Mouse (Mus musculus): ENCODE measurements around the gene Iba57. TPM values are rescaled to one million over a fixed set of nuclear protein-coding genes. Genes with fewer than 3 reads are reported as not detected.

Iba57 gene
- total RNA-seq, 2 experiments from 2014 or later: 15.1 to 16.1 TPM

DNA sequence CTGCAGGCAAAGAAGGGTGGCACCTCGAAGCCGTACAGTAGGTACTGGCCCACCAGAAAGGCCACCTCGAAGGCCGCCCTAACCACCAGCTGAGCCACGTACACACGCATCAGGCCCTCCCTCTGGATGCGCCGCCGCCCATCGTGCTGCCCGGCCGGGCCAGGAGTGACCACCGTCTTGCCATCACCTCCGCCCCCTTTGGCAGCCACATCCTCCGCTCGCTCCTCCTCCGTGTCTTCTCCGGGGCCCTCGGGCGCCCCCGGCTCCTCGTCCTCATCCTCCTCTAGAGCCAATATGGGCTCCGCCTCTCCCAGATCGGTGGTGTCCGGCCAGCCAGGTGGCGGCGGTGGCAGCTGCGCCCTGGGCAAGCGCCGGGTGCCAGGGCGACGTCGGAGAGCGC is 13.4 kb upstream of the Iba57 start:
- intact Hi-C loops (cut with DNase I): no loop called here
- DNase-seq (ENCODE audit: low spot score): no peak

DNA sequence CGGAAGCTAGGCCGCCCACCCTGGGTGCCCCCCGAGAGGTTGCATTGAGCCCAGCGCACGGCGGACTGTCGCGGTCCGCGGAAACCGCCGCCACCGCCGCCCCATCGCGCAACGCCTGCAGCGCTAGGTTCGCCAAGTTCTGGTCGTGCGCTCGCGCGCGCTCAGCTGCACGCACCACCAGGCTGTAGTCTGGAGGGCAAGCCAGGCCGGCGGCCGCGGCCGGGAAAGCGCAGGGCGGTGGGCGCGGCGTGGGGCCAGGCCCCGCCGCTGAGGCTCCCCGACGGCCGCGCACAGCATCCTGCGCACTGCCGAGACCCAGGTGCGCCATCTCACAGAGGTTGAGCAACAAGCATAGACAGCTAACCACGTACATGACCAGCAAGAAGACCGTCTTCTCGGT is 12.9 kb upstream of the Iba57 start:
- intact Hi-C loops (cut with DNase I): no loop called here
- DNase-seq (ENCODE audit: low spot score): no peak

DNA sequence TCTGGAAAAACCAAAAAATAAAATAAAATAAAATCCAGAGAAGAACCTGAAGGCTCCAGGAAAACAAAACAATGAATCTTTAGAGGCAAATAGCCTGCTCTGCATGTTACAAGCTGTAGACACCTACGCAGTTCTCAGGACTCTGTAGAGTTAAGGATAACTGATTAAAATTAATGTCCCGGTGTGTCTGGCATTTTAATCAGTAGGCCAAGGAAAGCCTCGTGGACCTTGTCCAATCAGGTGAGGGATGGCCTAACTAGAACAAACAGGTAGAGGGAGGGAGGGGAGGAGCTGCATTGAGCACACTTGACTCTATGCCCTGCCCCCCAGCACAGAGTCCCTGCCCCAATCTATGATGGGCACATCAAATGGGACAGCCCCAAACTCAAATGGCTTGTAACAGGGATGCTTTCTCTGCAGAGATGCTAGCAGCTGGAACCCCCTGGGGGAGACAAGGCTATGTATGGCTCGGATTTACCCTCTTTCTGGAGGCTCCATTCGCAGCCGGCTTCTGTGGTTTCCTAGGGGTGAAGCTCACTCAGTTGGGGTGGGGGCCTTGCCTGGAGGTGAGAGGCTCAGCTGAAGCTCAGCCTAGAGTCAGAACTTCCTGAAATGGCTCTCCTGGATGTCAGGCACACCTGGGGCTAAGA is 10.8 kb upstream of the Iba57 start:
- intact Hi-C loops (cut with DNase I): no loop called here
- no peak for DNase-seq (ENCODE audit: low spot score)

DNA sequence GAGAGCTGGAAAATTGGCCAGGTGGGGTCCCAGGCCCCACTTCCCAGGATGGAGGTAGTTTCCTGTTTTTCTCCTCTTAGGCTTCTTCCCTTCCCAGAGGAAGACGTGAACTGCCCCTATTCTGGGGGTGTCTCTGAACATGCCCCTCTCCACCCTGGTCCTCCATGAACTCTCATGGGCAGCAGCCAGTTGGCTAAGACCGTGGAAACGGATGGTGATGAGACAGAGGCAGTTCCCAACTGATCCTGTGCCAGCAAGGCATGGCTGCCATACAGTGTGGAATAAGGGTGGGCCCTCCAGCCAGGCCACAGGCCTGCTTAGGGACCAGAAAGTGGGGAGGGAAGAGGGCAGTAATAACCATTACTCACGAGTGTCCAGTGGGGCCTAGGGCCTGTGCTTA is 7.0 kb upstream of the Iba57 start:
- no peak for DNase-seq (ENCODE audit: low spot score)
- intact Hi-C loops (cut with DNase I): no loop called here

DNA sequence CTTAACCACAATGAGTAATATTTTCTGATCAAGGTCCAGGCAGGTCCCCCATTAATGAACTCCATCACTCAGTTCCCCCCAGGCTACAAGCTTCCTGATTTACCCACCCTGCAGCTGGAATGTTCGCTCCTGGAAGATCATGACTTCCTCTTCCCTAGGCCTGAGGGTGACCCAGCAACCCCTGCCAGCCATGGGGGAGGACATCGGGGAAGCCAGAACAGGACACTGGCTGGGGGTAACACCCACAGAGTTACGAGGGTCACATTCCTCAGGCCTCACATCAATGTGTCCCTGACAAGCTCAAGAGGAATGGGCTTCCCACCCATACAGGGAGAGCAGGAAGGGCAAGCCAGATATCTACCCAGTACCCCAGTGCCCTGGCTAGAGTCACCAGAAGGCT is 6.3 kb upstream of the Iba57 start:
- intact Hi-C loops (cut with DNase I): no loop called here
- DNase-seq (ENCODE audit: low spot score): no peak

DNA sequence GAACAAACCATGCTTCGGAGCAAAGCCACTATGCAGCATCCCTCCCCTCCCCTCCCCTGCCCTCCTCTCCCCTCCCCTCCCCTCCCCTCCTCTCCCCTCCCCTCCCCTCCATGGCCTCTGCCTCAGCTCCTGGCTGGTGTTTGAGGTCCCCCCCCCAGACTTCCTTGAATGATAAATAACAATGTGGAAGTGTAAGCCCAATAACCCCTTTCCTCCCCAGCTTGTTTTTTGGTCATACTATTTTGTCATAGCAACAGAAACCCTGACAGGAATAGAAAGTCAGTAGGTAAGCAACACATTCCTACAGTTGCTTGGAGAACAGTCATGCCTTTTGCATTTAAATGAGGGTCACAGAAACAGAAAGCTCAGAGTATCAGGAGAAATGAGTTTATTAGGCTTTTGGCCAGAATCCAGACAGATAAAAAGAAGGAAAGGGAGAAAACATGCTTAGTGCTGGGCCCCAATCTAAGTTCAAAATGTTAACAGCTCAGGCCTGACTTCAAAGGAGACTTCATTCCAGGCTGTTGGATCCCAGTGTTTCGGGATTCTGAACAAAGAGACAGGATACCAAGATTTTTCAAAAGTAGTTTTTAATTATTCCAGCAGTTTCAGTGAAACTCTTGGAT is 2.2 kb upstream of the Iba57 start:
- DNase-seq (ENCODE audit: low spot score): no peak
- intact Hi-C loops (cut with DNase I): no loop called here

DNA sequence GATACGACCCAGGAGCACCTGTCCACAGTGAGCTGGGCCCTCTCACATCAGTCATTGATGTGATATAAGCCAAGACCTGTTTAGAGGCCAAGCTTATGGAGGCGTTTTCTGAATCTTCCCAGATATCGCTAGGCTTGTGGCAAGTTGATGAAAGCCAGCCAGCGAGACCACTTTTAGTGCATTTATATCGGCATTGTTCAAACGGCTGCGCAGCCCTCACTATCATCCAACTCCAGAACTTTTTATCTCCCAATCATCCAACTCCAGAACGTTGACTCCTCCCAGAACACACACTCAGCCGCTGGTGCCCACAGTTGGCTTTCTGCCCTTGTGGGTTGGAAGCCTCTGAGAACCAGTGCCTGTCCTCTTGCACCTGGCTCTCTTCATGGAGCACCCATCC is 845 bp upstream of the Iba57 start:
- intact Hi-C loops (cut with DNase I): loop anchor here (5.0 kb wide), 2 partner anchors 38 to 63 kb away; partner anchors contain the start of genes Arf1 and Mrpl55
- DNase-seq (ENCODE audit: low spot score): no peak

DNA sequence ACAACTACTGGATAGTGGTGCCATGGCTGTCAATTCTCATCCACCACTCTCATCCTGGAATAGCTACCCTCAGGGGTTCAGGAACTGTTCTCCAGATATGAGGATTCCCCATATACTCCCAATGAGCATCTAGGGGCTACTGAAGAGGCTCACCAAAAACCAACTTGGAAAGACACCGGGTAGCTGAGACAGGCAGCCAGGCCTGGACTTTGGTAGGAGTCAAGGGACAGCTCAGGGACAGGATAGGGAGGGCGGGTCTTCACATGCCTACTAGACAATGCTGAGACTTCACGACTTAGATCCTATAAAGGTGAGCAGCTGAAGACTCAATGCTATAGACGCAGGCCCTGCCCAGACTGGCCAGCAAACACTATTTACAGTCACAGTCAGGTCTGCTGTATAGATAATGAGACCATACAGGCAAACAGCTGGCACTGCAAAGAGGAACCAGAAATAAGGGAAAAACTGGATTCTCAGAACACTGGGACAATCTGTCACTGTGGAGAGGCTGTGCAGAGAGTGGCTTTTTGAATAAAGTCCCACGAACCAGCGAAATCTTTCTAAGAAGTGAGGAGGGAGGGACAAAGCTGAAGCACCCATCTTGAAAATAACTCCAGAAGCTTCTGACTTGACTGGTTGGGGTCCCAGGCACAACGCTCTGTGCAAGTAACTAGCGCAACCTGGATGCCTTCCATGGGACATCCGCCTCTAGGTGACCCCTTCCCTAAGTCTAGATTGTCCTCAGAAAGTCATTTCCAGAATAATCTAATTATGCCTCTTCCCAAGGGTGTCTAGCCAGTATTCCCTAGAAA is 890 bp downstream of the Iba57 start:
- intact Hi-C loops (cut with DNase I): loop anchor here (5.0 kb wide), 2 partner anchors 40 to 65 kb away; partner anchors contain the start of genes Arf1 and Mrpl55
- DNase-seq (ENCODE audit: low spot score): no peak

DNA sequence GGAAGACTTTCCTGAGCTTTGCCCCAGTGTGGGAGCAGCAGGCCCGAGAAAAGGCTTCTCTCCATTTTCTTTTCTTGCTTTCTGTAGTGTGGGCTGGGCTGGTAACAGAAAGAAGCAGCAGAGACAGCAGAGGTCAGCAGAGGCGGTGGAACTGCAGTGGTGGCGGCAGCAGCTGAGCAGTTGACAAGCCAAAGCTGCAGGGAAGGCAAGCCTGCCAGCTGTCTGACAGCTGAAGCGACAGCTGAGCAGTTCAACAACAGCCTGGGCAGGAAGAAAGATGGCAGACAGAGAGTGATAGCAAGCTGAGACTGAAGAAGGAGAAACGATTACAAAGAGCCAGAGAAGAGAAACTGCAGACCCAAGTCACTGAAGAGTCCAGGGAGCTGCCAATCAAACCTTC is 2.1 kb downstream of the Iba57 start:
- intact Hi-C loops (cut with DNase I): loop anchor here (2.0 to 5.0 kb wide), 3 partner anchors 23 to 66 kb away; partner anchors contain the start of genes Arf1 and Mrpl55
- no peak for DNase-seq (ENCODE audit: low spot score)

DNA sequence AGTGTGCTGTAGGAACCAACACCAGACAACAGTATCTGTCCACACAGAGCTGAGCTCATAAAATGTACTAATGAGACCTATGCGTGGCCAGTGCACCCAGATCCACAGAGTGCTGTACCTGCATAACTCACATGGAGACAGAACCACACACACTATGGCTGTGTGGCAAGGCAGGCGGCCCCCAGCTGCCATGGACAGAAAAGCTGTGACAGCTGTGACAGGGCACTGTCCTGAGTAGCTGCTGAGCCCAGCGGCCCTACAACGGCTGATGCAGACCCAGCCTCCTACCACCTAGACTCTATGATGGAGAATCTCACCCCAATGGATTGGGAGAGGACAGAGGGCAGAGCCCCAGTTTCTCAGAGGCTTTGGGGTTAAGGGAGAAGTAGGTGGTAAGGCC is 4.0 kb downstream of the Iba57 start:
- intact Hi-C loops (cut with DNase I): no loop called here

DNA sequence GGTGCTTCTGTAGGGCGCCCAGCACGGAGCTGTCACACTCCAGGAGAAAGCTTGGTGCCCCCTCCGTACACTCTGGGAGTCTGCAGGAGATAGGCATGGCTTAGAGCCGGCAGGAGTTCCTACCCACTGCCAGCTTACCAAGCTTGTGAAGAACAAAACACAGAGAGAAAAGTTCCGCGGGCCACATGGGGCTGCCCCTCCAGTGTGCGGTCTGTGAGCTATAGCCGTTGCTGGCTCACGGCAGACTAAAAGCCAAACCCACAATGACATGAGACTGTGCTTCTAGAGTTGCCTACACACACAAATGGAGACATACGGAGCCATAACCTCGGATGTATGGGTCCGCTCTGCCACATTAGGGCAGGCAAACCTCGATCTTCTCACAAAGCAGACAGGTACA is 4.4 kb downstream of the Iba57 start:
- intact Hi-C loops (cut with DNase I): no loop called here
- no peak for DNase-seq (ENCODE audit: low spot score)

More for the DNA sequence above, 4.0 kb downstream of the Iba57 start:
- DNase-seq (ENCODE audit: low spot score): no peak

DNA sequence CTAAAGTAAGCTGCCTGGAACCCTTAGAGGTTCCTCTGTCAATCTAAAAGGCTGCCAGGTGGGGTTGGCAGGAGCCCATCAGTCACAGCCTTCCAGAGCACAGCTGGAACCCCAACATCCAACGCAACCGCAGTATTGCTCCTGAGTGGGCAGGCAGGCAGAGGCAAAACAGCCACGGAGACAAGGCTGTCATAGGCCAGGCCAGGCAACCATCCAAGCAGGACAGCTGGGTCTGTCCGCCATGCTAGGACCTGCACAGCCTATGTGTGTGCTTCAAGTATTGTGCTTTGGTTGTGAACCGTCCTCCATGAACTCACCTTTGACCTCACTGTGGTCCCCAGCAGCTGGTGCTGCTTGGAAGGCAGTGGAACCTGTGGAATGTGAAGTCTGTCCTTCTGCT is 7.6 kb downstream of the Iba57 start:
- DNase-seq (ENCODE audit: low spot score): no peak
- intact Hi-C loops (cut with DNase I): no loop called here

DNA sequence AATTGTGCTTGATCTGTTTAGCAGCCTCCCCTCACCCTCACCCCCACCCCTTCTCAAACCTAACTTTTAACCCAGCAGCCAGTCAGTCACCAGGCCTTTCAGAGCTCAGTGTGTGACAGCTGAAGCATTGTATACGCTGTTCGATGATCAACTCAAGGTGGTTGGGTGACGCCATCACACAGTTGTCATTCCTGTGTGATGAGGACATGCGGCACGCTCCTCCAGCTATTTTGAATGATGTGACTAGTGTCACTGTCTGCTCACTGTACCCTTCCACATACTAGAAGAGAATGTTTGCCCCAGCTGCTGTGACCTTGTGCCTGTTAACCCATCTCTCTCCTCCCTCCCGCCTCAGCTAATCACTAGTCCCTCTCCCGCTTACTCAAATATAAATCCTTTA is 9.3 kb downstream of the Iba57 start:
- intact Hi-C loops (cut with DNase I): no loop called here
- DNase-seq (ENCODE audit: low spot score): no peak

DNA sequence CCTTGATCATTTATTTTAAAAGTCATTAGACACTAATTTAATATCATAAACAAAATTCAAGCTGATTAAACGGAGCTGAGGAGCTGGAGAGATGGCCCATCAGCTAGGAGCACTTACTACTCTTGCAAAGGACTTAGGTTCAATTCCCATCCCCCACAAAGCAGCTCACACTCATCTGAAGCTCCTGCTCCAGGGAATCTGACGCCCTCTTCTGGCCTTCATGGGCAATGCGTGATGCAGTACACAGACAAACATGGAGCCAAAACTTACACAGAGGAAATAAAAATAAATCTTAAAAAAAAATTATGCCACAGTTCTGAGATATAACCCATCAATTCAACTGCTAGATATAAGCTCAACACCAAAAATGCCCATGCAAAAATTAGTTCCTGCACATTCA is 11.8 kb downstream of the Iba57 start:
- intact Hi-C loops (cut with DNase I): no loop called here
- no peak for DNase-seq (ENCODE audit: low spot score)

DNA sequence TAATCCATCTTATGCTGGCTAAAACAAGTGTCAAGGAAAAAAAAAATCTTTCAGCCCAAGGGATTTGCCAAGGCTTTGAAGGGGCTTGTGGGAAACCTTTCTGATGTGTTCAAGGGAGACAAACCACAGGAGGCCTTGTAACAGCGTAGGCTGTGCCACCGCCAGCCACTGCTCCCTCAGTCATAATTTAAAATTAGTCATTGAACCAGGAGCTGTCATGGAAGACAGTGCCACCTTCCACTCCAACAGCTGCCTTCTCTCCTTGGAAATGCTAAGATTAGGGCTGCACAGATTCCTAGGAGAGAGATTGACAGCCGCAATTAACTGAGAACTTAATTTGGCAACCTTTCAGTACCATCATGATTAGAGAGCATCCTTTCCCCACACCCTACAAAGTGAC is 14.2 kb downstream of the Iba57 start:
- DNase-seq (ENCODE audit: low spot score): no peak
- intact Hi-C loops (cut with DNase I): no loop called here

DNA sequence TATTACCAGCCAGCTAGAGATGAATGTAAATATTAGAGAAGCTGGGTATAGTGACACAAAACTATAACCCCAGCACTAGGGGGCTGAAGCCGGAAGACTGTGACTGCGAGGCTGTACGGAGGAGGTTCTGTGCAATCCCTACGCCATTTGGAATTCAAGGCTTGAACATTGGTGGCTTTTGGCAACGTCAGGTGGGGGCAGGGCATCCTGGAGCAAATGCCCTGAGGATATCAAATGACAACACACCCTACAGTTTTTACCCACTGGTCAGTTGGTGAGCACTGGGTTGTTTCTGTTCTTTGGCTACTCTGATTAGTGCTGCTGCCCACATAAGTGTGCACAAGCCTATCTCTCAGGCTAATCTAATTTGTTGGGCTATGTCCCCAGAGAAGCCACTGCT is 20.6 kb downstream of the Iba57 start:
- intact Hi-C loops (cut with DNase I): no loop called here
- no peak for DNase-seq (ENCODE audit: low spot score)

DNA sequence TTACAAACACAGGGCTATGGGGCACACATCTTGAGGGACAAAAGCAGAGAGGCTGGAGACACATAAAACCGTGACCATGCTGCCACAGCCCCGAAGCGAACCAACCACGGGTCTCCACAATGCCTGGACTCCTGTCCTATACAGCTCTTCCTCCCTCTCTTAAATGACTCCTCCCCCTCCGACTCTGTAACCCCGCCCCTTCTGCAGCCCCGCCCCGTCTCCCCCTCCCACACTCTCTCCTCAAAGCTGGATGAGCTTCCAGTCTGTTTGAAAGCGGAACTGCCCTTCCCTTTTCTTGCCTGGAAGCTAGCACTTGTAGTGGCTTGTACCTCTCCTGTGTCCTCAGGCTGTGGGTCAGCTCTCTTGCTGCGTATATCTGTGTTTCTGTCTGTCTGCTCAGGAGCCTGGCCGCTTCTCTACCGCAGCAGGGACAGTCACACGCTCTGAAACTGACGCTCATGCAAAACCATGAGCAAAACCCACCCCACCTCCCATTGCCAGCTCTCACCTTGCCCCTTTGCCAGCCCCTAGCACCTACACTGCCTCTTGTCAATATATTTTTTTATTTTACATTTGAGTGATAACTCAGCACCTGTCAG is 21.7 kb downstream of the Iba57 start:
- DNase-seq (ENCODE audit: low spot score): no peak

DNA sequence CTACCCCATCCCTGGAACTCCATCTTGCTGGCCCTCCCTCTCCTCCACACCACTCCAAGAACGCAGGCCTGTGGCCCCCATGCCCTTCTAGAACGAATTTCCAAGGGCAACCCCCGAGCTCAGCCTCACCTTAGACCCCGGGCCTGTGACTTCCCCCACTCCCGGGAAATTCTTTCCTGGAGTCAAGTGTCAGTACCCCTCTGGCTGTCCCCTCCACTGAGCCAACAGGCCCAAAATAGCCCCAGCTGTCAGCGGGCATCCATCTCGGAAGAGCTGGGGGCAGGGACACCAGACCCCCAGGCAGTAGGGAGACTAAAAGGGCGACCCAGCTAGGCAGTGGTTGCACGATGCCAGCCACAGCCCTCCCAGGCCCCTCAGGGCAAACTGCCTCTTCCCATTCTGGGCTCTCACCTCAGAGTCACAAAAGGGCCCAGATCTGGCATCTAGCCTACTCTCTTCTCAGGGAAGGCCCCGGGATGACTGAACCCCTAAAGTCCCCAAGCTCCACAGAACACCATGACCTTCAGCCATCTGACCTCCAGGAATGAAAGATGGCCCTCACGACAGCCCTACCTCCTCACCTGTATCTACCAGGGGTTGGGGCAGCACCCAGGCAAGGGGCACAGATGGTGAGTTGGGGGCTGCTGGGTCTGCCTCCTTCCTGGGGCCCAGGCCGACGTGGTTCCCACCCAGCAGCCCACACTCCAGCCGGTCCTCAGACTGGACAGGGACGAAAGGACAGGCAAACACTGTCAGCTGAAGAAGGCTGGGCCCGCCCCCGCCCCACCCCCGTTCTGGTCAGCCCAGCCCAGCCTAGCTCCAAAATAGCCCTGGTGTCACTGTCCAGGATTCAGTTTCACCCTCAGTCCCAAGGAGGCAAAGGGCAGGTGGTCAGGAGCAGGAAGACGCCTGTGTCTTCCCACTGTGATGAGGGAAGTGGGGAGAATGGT is 24.7 kb downstream of the Iba57 start:
- DNase-seq (ENCODE audit: low spot score): no peak
- intact Hi-C loops (cut with DNase I): no loop called here

More for the DNA sequence above, 21.7 kb downstream of the Iba57 start:
- intact Hi-C loops (cut with DNase I): no loop called here

DNA sequence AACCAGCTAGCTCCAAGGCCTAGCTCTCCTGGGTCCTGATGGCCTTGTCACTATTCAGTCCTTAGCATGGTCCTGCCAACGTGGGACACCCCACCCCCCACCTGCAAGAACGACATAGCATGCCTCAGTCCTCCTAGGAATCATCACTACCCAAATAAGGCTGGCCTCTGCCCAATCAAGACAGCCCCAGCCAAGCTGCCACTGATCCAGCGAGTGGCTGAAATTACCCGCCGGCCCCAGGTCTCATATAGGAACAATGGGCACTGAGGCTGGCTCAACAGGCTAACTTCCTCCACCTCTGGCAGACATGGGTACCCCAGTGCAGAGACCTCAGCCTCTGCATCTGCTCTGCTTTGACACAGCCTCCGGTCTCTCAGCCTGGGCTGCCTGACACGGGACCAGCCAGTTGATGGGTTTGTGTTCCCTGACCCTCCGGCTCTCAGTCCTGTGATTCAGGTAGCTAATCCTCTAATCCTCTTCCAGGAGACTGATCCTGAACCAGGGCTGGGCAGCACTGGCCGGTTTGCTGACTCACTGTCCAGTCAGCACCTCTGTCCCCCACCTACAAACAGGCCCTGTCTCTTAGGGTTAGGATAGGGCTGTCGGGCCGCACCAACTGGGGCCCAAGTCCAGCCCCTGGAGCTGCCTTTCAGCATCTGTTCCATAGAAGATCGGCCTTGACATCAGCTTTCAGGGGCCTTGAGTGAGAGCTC is 26.4 kb downstream of the Iba57 start:
- intact Hi-C loops (cut with DNase I): no loop called here
- no peak for DNase-seq (ENCODE audit: low spot score)
